Mouse (Mus musculus) erythroblast, adult 5-6 weeks (primary cell): ENCODE results near the gene Gm6880. TPM values are rescaled to one million over a fixed set of nuclear protein-coding genes. Genes with fewer than 3 reads are reported as not detected.
A peak's percentile ranks its signal among the peaks of the same experiment; 100 is the strongest.
"Not testable (repeated sequence)": the region's sequence is repeated elsewhere in the genome, so short reads cannot be mapped to it uniquely, and the experiment has no call there.

ENCODE experiments used
- ATAC-seq: replicated peaks from 2 replicates; pipeline ENCODE4 v1.8.0; 2016; ENCODE audit warnings: moderate number of reproducible peaks, mild to moderate bottlenecking, moderate TSS enrichment, inconsistent platforms; ENCODE audit not compliant: poor library complexity, low FRiP score, severe bottlenecking
- total RNA-seq, 2 experiments: library from RNA; stranded (forward) in 1 of 2; stranded (reverse) in 1 of 2; fragments of 150-400 nt in 1 of 2; fragments of 200-764, 138-1000 nt in 1 of 2; gene quantifications; 2 replicates each; pipeline versions ENCODE4 v1.2.3 to v1.2.4; 2015 to 2017; ENCODE audit warnings: low replicate concordance in 2 of 2

Gene Gm6880
- total RNA-seq (2015; ENCODE audit: low replicate concordance) (not detected in 2 replicates), total RNA-seq (2017; ENCODE audit: low replicate concordance) (not detected in 2 replicates)

DNA sequence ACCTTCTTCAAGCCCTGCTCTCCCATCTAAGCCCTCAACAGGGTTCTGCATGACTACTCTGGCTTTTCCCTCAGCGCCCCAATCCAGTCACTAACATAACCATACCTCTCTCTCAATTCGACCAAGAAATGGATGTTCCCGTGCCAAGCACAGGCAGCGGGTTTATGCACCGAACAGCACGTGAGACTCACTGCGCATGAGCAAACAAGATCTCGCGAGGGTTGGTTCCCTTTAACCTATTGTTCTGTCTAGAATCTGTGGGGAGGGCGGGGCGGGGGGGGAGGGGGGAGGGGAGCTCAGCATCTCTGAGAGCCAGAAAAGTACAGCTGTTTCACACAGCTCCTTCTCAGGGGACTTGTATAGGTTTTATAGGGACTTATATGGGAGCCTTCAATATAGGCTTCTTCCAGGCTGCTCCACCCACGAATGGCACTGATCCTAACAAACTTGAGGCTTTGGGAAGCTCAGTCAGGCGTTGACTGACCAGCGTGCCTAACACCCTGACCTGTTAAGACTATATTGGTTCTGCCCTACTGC is at the start of gene Gm6880:
Gm6880 (minus strand) TSS at position 51 of the 537 bp plus-strand sequence.
- not testable (repeated sequence) for ATAC-seq

DNA sequence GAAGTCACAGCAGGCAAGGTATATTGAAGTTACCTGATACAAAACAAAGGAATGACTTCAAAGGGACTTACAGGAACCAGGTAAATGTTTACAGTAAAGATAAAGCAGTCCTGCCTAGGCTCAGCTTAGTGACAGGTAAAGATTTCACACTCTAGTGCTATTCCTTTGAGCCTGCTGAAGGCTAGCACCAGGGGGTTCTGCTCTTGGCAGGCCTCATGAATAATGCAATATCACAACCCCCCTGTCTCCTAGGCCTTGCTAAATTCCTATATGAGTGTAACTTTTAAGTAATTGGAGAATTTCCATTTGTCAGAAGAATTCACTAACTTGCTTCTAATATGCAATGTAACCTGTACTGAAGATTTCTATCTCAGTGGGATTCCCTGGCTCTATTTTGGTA is 36.3 kb upstream of the Gm6880 start:
- ATAC-seq = not testable (repeated sequence)

DNA sequence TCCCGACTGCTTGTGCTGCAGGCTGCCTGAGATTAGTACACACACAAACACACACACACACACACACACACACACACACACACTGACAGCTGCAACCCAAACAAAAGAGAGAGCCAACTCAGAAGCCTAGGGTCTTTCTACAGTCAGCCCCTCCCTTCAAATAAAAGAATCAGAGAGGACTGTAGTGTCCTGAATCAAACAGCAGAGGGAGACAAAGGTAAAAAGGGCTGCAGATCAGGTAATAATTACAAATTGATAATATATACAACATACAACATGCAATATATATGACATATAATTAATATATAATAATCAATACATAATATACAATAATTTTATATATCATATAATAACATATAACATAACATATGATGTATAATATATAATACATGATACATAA is 15.9 kb upstream of the Gm6880 start:
- ATAC-seq = no peak

DNA sequence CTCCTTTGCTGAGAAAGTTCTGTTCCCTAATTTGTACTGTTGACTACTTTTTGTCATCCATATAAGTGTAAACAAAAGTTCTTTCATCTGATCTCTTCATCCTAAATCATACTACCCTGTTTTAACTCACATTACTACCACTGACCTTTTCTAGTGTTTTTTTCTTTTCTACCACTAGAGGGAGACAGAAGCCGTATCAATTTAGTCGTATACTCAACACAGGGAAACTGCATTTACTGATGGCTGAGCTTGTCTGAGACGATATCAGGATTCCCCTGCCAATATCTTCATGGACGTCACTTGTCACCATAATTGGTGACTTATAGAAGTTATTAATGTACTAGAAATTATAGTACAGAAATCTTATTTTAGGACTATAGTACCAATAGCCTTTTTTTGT is 28.4 kb downstream of the Gm6880 start:
- ATAC-seq = peak; percentile 79; the same call in 1 of the 2 replicates

DNA sequence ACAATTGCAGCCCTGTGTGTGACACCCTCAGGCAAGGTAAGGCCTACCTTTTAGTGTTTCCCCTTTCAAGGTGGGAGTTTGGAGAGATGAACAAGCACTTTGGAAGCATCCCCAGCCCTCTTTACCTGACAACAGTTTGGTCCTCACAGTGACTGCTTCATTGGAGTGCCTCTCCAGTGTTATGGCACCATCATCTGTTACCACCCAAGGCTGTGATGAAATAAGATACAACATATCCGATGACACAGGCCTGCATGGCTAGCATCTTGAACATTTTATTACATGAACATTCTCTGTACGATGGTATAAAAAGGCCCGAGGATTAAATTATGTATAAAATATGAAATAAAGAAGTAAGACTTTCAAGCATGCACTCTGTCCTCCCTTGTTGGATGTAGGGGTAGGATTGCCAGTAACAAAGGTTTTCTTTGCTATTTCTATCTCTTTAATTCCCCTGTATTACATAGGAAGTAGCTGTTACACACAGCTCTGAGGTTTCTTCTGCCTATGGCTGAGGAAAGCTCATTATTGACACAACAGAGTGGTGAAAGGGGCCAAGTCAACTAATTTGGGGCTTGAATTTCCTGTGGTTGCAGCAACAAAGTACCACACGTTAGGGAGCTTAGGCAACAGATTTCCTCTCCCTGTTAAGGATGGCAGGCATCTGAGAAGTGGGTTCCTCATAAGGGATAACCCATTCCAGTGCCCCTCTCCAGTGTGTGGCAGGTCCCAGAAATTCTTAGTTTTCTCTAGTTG is 29.9 kb downstream of the Gm6880 start:
- ATAC-seq = no peak

Other genes starting within 250 kb of the Gm6880 start
- gene Flna, start 231.6 kb downstream of the Gm6880 start, total RNA-seq (2015; ENCODE audit: low replicate concordance) = 103 and 133 TPM in 2 replicates
- 189 and 215 TPM in 2 replicates for gene Flna, start 231.6 kb downstream of the Gm6880 start, total RNA-seq (2017; ENCODE audit: low replicate concordance)
- gene Emd, start 226.7 kb downstream of the Gm6880 start, total RNA-seq (2015; ENCODE audit: low replicate concordance) = 26.3 and 29.0 TPM in 2 replicates
- gene Emd, start 226.7 kb downstream of the Gm6880 start, total RNA-seq (2017; ENCODE audit: low replicate concordance) = 5.7 and 25.5 TPM in 2 replicates
- gene Rpl10, start 210.6 kb downstream of the Gm6880 start, total RNA-seq (2015; ENCODE audit: low replicate concordance) = 743 and 770 TPM in 2 replicates
- 310 and 397 TPM in 2 replicates for gene Rpl10, start 210.6 kb downstream of the Gm6880 start, total RNA-seq (2017; ENCODE audit: low replicate concordance)
- 11.5 and 29.0 TPM in 2 replicates for gene Taz, start 199.5 kb downstream of the Gm6880 start, total RNA-seq (2015; ENCODE audit: low replicate concordance)
- gene Taz, start 199.5 kb downstream of the Gm6880 start, total RNA-seq (2017; ENCODE audit: low replicate concordance) = 7.2 and 24.5 TPM in 2 replicates
- gene Dnase1l1, start 199.1 kb downstream of the Gm6880 start, total RNA-seq (2015; ENCODE audit: low replicate concordance) = 27.9 and 29.0 TPM in 2 replicates
- gene Dnase1l1, start 199.1 kb downstream of the Gm6880 start, total RNA-seq (2017; ENCODE audit: low replicate concordance) = 17.3 and 29.3 TPM in 2 replicates
- 144 and 155 TPM in 2 replicates for gene Atp6ap1, start 184.3 kb downstream of the Gm6880 start, total RNA-seq (2015; ENCODE audit: low replicate concordance)
- 143 and 265 TPM in 2 replicates for gene Atp6ap1, start 184.3 kb downstream of the Gm6880 start, total RNA-seq (2017; ENCODE audit: low replicate concordance)
- 139 and 145 TPM in 2 replicates for gene Gdi1, start 176.4 kb downstream of the Gm6880 start, total RNA-seq (2015; ENCODE audit: low replicate concordance)
- 60.1 and 128 TPM in 2 replicates for gene Gdi1, start 176.4 kb downstream of the Gm6880 start, total RNA-seq (2017; ENCODE audit: low replicate concordance)
- 16.9 and 18.8 TPM in 2 replicates for gene Fam50a, start 168.4 kb downstream of the Gm6880 start, total RNA-seq (2015; ENCODE audit: low replicate concordance)
- 6.1 and 36.1 TPM in 2 replicates for gene Fam50a, start 168.4 kb downstream of the Gm6880 start, total RNA-seq (2017; ENCODE audit: low replicate concordance)
- 0.42 TPM in 1 of 2 replicates, not detected in the other for gene Plxna3, start 152.3 kb downstream of the Gm6880 start, total RNA-seq (2015; ENCODE audit: low replicate concordance)
- gene Plxna3, start 152.3 kb downstream of the Gm6880 start, total RNA-seq (2017; ENCODE audit: low replicate concordance) = 0.34 and 2.6 TPM in 2 replicates
- 4.2 and 10.9 TPM in 2 replicates for gene Lage3, start 127.8 kb downstream of the Gm6880 start, total RNA-seq (2015; ENCODE audit: low replicate concordance)
- 2.4 and 10.9 TPM in 2 replicates for gene Lage3, start 127.8 kb downstream of the Gm6880 start, total RNA-seq (2017; ENCODE audit: low replicate concordance)
- 4.0 and 15.0 TPM in 2 replicates for gene Ubl4a, start 108.2 kb downstream of the Gm6880 start, total RNA-seq (2015; ENCODE audit: low replicate concordance)
- 3.4 and 6.7 TPM in 2 replicates for gene Ubl4a, start 108.2 kb downstream of the Gm6880 start, total RNA-seq (2017; ENCODE audit: low replicate concordance)
- 1.9 and 2.1 TPM in 2 replicates for gene Slc10a3, start 108.0 kb downstream of the Gm6880 start, total RNA-seq (2015; ENCODE audit: low replicate concordance)
- 1.8 and 3.0 TPM in 2 replicates for gene Slc10a3, start 108.0 kb downstream of the Gm6880 start, total RNA-seq (2017; ENCODE audit: low replicate concordance)
- gene Fam3a, start 88.1 kb downstream of the Gm6880 start, total RNA-seq (2015; ENCODE audit: low replicate concordance) = 3.7 and 9.4 TPM in 2 replicates
- gene Fam3a, start 88.1 kb downstream of the Gm6880 start, total RNA-seq (2017; ENCODE audit: low replicate concordance) = 4.0 and 8.8 TPM in 2 replicates
- 5.2 and 14.0 TPM in 2 replicates for gene Ikbkg, start 88.1 kb downstream of the Gm6880 start, total RNA-seq (2015; ENCODE audit: low replicate concordance)
- gene Ikbkg, start 88.1 kb downstream of the Gm6880 start, total RNA-seq (2017; ENCODE audit: low replicate concordance) = 19.8 and 36.4 TPM in 2 replicates
- 89.3 and 104 TPM in 2 replicates for gene G6pdx, start 52.2 kb downstream of the Gm6880 start, total RNA-seq (2015; ENCODE audit: low replicate concordance)
- gene G6pdx, start 52.2 kb downstream of the Gm6880 start, total RNA-seq (2017; ENCODE audit: low replicate concordance) = 46.4 and 58.4 TPM in 2 replicates
- gene Olfr1326-ps1, start 93.5 kb upstream of the Gm6880 start, total RNA-seq (2015; ENCODE audit: low replicate concordance) = not detected in 2 replicates
- not detected in 2 replicates for gene Olfr1326-ps1, start 93.5 kb upstream of the Gm6880 start, total RNA-seq (2017; ENCODE audit: low replicate concordance)
- not detected in 2 replicates for gene Olfr1325, start 111.3 kb upstream of the Gm6880 start, total RNA-seq (2015; ENCODE audit: low replicate concordance)
- gene Olfr1325, start 111.3 kb upstream of the Gm6880 start, total RNA-seq (2017; ENCODE audit: low replicate concordance) = not detected in 2 replicates
- not detected in 2 replicates for gene Gm5640, start 164.2 kb upstream of the Gm6880 start, total RNA-seq (2015; ENCODE audit: low replicate concordance)
- gene Gm5640, start 164.2 kb upstream of the Gm6880 start, total RNA-seq (2017; ENCODE audit: low replicate concordance) = not detected in 2 replicates